Mouse (Mus musculus): ENCODE data around the gene Arl11.

- TF ChIP-seq POLR2A (IDR thresholded peaks at IDR 0.05; ENCODE audit: low read depth, low read length), result no peak
- no peak for TF ChIP-seq CTCF (IDR thresholded peaks at IDR 0.05; ENCODE audit: borderline replicate concordance, insufficient read depth, low read length)
Measured at GRCm38 (mm10) chr14:61330591-61330990, 21.0 kb downstream of the Arl11 start.
